Mouse (Mus musculus) liver, postnatal 0 days (tissue): Measurements from ENCODE around the gene Tmed4.

ENCODE experiments used
- CTCF ChIP-seq: sonication (generic); IDR thresholded peaks from 2 replicates; pipeline ENCODE4 v1.5.1; 2016; ENCODE audit warnings: antibody characterized with exemption, low read depth
- EP300 ChIP-seq: IDR thresholded peaks from 2 replicates; pipeline ENCODE4 v1.6.1; 2016; ENCODE audit warnings: antibody characterized with exemption, low read depth, mild to moderate bottlenecking

GRCm38 (mm10) chr11:6244707-6245106, 30.0 kb downstream of the Tmed4 start:
- TF ChIP-seq CTCF (no peak), EP300 (no peak)
